Mouse (Mus musculus) myocyte (in vitro differentiated cells): ENCODE data around the gene Sub1.

Experiments
- CEBPB ChIP-seq: IDR thresholded peaks from 2 replicates; pipeline ENCODE4 v1.6.1; 2011; ENCODE audit warnings: mild to moderate bottlenecking, moderate library complexity; ENCODE audit not compliant: poor library complexity, insufficient read depth, severe bottlenecking
- E2F4 ChIP-seq: IDR thresholded peaks from one replicate; pipeline ENCODE4 v1.6.1; 2011; ENCODE audit warnings: mild to moderate bottlenecking, control low read depth, moderate library complexity; ENCODE audit not compliant: insufficient read depth
- MAX ChIP-seq: IDR thresholded peaks from one replicate; pipeline ENCODE4 v1.6.1; 2011; ENCODE audit warnings: low read depth, mild to moderate bottlenecking, control low read depth
- MYOD1 ChIP-seq, 3 experiments: IDR thresholded peaks; one replicate each; pipeline ENCODE4 v1.6.1; 2011; ENCODE audit warnings: control low read depth in 2 of 3, low read depth in 2 of 3, mild to moderate bottlenecking in 2 of 3, moderate library complexity in 1 of 3; ENCODE audit not compliant: insufficient read length in 2 of 3, control insufficient read depth in 1 of 3
- MYOG ChIP-seq, 3 experiments: IDR thresholded peaks; one replicate each; pipeline ENCODE4 v1.6.1; 2011; ENCODE audit warnings: control low read depth in 2 of 3, low read depth in 2 of 3, mild to moderate bottlenecking in 2 of 3; ENCODE audit not compliant: insufficient read length in 2 of 3, control insufficient read depth in 1 of 3, insufficient read depth in 1 of 3
- POLR2A ChIP-seq: IDR thresholded peaks from one replicate; pipeline ENCODE4 v1.6.1; 2011; ENCODE audit warnings: low read depth, mild to moderate bottlenecking, control low read depth, moderate library complexity; ENCODE audit not compliant: insufficient read length
- POLR2AphosphoS2 ChIP-seq: IDR thresholded peaks from one replicate; pipeline ENCODE4 v1.6.1; 2011; ENCODE audit warnings: low read depth, control low read depth; ENCODE audit not compliant: insufficient read length
- SRF ChIP-seq: IDR thresholded peaks from one replicate; pipeline ENCODE4 v1.6.1; 2011; ENCODE audit warnings: low read depth; ENCODE audit not compliant: control insufficient read depth, insufficient read length
- TCF12 ChIP-seq: IDR thresholded peaks from one replicate; pipeline ENCODE4 v1.6.1; 2011; ENCODE audit warnings: mild to moderate bottlenecking, control low read depth; ENCODE audit not compliant: poor library complexity, insufficient read depth, severe bottlenecking
- USF1 ChIP-seq: IDR thresholded peaks from one replicate; pipeline ENCODE4 v1.6.1; 2011; ENCODE audit warnings: low read depth, mild to moderate bottlenecking, control low read depth, moderate library complexity

- TF ChIP-seq CEBPB, result no peak
- no peak for TF ChIP-seq MAX
- TF ChIP-seq MYOG (IDR thresholded peaks at IDR 0.05; ENCODE audit: control insufficient read depth in 1 of 3, insufficient read depth in 1 of 3, insufficient read length in 2 of 3, low read depth in 2 of 3), result no peak
- TF ChIP-seq POLR2A, result no peak
- TF ChIP-seq MYOD1 (IDR thresholded peaks at IDR 0.05; ENCODE audit: control insufficient read depth in 1 of 3, insufficient read length in 2 of 3, low read depth in 2 of 3), result no peak
- no peak for TF ChIP-seq SRF
- TF ChIP-seq POLR2AphosphoS2, result no peak
- no peak for TF ChIP-seq TCF12
- no peak for TF ChIP-seq E2F4
- TF ChIP-seq USF1, result no peak
These were observed 13.8 kb upstream of the Sub1 start for GRCm38 (mm10) chr15:12010602-12011044.
